26 mouse cellular contexts compared by ENCODE assay signal in genomic region chr2:5171301-5172000, GRCm38 (mm10). TPM values are rescaled to one million over a fixed set of nuclear protein-coding genes. Genes with fewer than 3 reads are reported as not detected.
DNase-seq lines count a peak whose midpoint lies in the region; ATAC-seq and TF ChIP-seq lines count a peak whose summit lies in the region.
"Had no signal": no experiment of that assay in that cellular context is flagged by ENCODE, and none has a peak within 500 bp of the region (broad histone marks: within the 10 kb centered on the region; RNA-seq: fewer than 3 reads in every experiment).

No protein-coding gene starts in this region.

- H3K4me3 ChIP-seq in heart, adult 2 months: no peak overlapping the region
- no peak overlapping the region for H3K4me3 ChIP-seq in layer of hippocampus, adult 2 months
- H3K4me3 ChIP-seq: heart, embryonic 10.5 days; heart, embryonic 15.5 days; limb, embryonic 10.5 days; limb, embryonic 15.5 days; liver, embryonic 13.5 days; megakaryocyte, embryonic 14.5 days; midbrain, embryonic 12.5 days; stomach, embryonic 15.5 days had no signal

- ATAC-seq in CD4-positive, CD25-positive, alpha-beta regulatory T cell, adult 4 months: peak; percentile 70
- ATAC-seq in activated CD4-positive, CD25-positive, alpha-beta regulatory T cell, adult 4 months: peak; percentile 53
- ATAC-seq: lung, postnatal 0 days had no signal

- TF ChIP-seq POLR2A in heart, adult 2 months (IDR thresholded peaks at IDR 0.05; ENCODE audit: insufficient read depth, low read depth, low read length): no peak

- H3K27me3 ChIP-seq in heart, adult 2 months (ENCODE audit: control insufficient read depth, insufficient read depth, low read length): no peaks in the 10 kb centered on the region
- H3K27me3 ChIP-seq: heart, embryonic 15.5 days; limb, embryonic 15.5 days; liver, embryonic 13.5 days; midbrain, embryonic 12.5 days; stomach, embryonic 15.5 days had no signal

- no peak for TF ChIP-seq CTCF in heart, adult 2 months (IDR thresholded peaks at IDR 0.05)
- TF ChIP-seq CTCF in layer of hippocampus, adult 2 months (conservative IDR thresholded peaks at IDR 0.05): no peak

- DNase-seq in heart, adult 11 months: peak; percentile 63
- DNase-seq in heart, adult 2 months: no peak
- DNase-seq in CD4-positive helper T cell, adult 2 months (ENCODE audit: low read depth, low spot score): peak; percentile 61
- no peak for DNase-seq in natural killer cell, adult 2 months (ENCODE audit: low spot score in 2 of 2)
- no peak for DNase-seq in layer of hippocampus, adult 2 months (ENCODE audit: low spot score in 2 of 2)
- DNase-seq: adrenal gland, adult 8-10 months; cerebellum, adult 8-10 months; cerebellum, postnatal 25 days; gastrocnemius, postnatal 10 days; kidney, adult 2 months; kidney, postnatal 36 days; layer of hippocampus, postnatal 36 days; liver, embryonic 13.5 days; lung, adult 18-20 months; lung, postnatal 4 days; thymus, adult 18-20 months had no signal

- no peak for TF ChIP-seq EP300 in heart, adult 2 months (IDR thresholded peaks at IDR 0.05; ENCODE audit: insufficient read depth, low read depth, low read length)

- H3K36me3 ChIP-seq in heart, adult 2 months (ENCODE audit: control insufficient read depth, insufficient read depth, low read length): no peaks in the 10 kb centered on the region
- H3K36me3 ChIP-seq: heart, embryonic 10.5 days; heart, embryonic 15.5 days; limb, embryonic 10.5 days; limb, embryonic 15.5 days; liver, embryonic 13.5 days; midbrain, embryonic 12.5 days; stomach, embryonic 15.5 days had no signal

- no peaks in the 10 kb centered on the region for H3K79me2 ChIP-seq in heart, adult 2 months (replicated peaks; ENCODE audit: control insufficient read depth, insufficient read depth, low read length)

- no peak overlapping the region for H3K9ac ChIP-seq in heart, adult 2 months (ENCODE audit: low read depth, low read length)
- H3K9ac ChIP-seq: heart, embryonic 15.5 days; limb, embryonic 15.5 days; liver, embryonic 13.5 days; midbrain, embryonic 12.5 days; stomach, embryonic 15.5 days had no signal

- intact Hi-C loops in heart, adult 2 months (cut with DNase I): no loop called here

- H3K27ac ChIP-seq in heart, adult 2 months: no peak overlapping the region
- no peak overlapping the region for H3K27ac ChIP-seq in layer of hippocampus, adult 2 months
- H3K27ac ChIP-seq: heart, embryonic 10.5 days; heart, embryonic 15.5 days; limb, embryonic 10.5 days; liver, embryonic 13.5 days; midbrain, embryonic 12.5 days had no signal

- 77% methylated on average over 5 of the region's 5 CpGs for WGBS in heart, adult 2 months

- no peaks in the 10 kb centered on the region for H3K4me1 ChIP-seq in heart, adult 2 months (ENCODE audit: control insufficient read depth, insufficient read depth, low read length)
- H3K4me1 ChIP-seq: heart, embryonic 15.5 days; limb, embryonic 10.5 days; liver, embryonic 13.5 days; megakaryocyte, embryonic 14.5 days; midbrain, embryonic 12.5 days; stomach, embryonic 15.5 days had no signal

RNA-seq across cellular contexts. Expression of gene Ccdc3, which starts 33.9 kb away (rescaled TPM):
- total RNA-seq in heart, adult 2 months (2021): 1 to 10 TPM; 3.9 to 4.0 TPM
- polyA plus RNA-seq in heart, adult 2 months (2012; rRNA removed): 5.0 and 6.6 TPM in 2 replicates
- polyA plus RNA-seq in CD4-positive, CD25-positive, alpha-beta regulatory T cell, adult 4 months (2017; shearing (Covaris generic)): not detected
- not detected for polyA plus RNA-seq in activated CD4-positive, CD25-positive, alpha-beta regulatory T cell, adult 4 months (2017; shearing (Covaris generic))
- 10 to 100 TPM; 10.0 to 12.6 TPM for total RNA-seq in layer of hippocampus, adult 2 months (2021)

Comparison
In these comparisons a context has a peak if more than half of its experiments do, and no peak if none do; other contexts are left out.
1. DNase-seq: peak in heart, adult 11 months (single experiment) and CD4-positive helper T cell, adult 2 months (single experiment); none in heart, adult 2 months (0 of 2), natural killer cell, adult 2 months (0 of 2) and layer of hippocampus, adult 2 months (0 of 2).